Mouse (Mus musculus) regulatory T cell (primary cell): ENCODE data around the gene Crtac1.

Experiments used
- in situ Hi-C: fragments of 300-600 bp; cut with MboI, MseI; formaldehyde crosslinking; loops from one replicate; pipeline ENCODE4 v1.15.1; 2025; ENCODE audit warnings: high pct_unique_total_duplicates

Crtac1 gene

GRCm38 (mm10) chr19:42431485-42432190 is at the start of gene Crtac1:
Gene Crtac1 (minus strand): TSS chr19:42431783.
- in situ Hi-C loops, result no loop called here

GRCm38 (mm10) chr19:42478303-42478702 is 46.7 kb upstream of the Crtac1 start:
- in situ Hi-C loops, result no loop called here

DNA sequence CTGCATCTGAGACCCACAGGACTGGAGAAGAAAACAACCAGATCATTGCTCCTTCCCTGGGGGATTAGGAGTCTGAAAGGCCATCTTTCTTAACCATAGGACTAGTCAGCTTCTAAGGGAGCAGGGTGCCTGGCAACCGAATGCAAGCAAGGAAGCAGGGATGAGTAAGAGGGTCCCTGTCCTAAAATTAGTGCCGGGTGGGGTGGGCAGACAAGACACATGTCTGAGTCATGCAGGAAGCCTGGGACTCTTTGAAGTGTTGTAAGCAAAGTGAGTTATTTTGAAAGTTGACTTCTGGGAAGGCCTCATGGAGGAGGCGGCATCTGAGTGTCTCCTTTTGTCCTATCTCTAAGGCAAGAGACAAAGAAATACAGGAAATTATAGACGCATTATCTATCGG is 46.2 kb upstream of the Crtac1 start:
- in situ Hi-C loops, result no loop called here

DNA sequence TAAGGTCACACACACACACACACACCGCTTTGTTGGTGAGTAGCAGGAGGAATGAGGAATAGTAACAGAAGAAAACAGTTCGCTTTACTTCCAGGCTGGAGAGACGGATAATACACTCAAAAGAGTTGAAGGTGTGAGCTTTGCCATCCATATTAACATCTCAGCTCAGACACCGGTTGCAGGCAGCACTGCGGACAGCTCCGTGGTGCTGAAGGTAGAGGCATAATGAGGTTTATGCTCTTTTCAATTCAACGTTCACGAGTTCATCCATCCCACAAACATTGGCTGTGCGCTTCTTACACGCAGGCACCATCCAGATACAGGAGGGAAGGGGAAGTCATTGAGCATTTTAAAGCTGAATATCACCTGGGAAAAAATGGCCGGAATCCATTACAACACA is 41.2 kb upstream of the Crtac1 start:
- in situ Hi-C loops, result no loop called here

- in situ Hi-C loops, result no loop called here
Measured at GRCm38 (mm10) chr19:42471571-42471970, 40.0 kb upstream of the Crtac1 start.

- in situ Hi-C loops, result no loop called here
Measured at GRCm38 (mm10) chr19:42461851-42462250, 30.3 kb upstream of the Crtac1 start.

GRCm38 (mm10) chr19:42461353-42461752 is 29.8 kb upstream of the Crtac1 start:
- in situ Hi-C loops, result no loop called here

GRCm38 (mm10) chr19:42459512-42459911 is 27.9 kb upstream of the Crtac1 start:
- in situ Hi-C loops, result no loop called here

- in situ Hi-C loops, result no loop called here
Measured at GRCm38 (mm10) chr19:42454481-42455236, 23.1 kb upstream of the Crtac1 start.

- in situ Hi-C loops, result no loop called here
Measured at GRCm38 (mm10) chr19:42454006-42454405, 22.4 kb upstream of the Crtac1 start.

DNA sequence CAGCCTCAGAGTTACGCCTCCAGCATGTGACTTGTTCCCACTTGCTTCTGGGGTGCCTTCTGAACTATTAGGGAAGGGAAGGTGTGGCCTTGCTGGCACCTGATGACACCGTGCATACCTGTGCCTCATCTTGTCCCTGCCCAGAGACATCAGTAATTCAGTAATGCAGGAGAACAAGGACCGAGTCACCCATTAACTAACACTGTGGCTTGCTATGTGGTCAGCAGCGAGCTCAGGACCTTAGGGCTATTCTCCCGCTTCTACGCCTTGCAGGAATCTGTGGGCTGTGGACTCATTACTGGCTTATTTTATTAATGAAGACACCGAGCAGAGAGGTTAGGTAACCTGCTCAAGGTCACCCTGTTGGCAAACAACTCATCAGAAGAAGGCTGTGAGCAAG is 21.0 kb upstream of the Crtac1 start:
- in situ Hi-C loops, result no loop called here

GRCm38 (mm10) chr19:42448539-42448938 is 17.0 kb upstream of the Crtac1 start:
- in situ Hi-C loops, result loop anchor here (10.0 kb wide), 1 partner anchor 206 kb away; no protein-coding TSS in a partner anchor

DNA sequence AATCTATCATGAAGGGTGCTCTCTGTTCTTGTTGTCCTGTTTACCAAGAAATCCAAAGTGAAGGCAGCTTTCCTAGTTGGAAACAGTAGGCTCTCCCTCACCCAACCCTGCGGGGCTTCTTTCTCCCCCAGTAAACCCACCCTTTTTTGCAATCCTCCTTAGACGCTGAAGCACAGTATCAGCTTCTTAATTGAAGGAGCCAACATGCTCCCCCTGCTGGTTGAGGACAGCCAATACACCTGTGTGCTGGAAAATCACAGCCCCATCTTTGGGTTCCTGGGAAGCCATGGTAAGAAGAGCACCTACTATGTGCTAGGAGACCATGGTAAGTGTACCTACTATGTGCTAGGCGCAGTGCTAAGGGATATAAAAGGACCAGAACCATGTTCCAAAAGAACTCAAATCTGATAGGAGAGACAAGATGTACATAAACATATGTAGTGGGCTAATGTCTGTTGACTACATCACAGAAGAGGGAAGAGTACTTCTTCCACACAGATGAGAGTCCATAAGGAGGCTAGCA is 12.4 kb upstream of the Crtac1 start:
- in situ Hi-C loops, result loop anchor here (10.0 kb wide), 1 partner anchor 211 kb away; no protein-coding TSS in a partner anchor

DNA sequence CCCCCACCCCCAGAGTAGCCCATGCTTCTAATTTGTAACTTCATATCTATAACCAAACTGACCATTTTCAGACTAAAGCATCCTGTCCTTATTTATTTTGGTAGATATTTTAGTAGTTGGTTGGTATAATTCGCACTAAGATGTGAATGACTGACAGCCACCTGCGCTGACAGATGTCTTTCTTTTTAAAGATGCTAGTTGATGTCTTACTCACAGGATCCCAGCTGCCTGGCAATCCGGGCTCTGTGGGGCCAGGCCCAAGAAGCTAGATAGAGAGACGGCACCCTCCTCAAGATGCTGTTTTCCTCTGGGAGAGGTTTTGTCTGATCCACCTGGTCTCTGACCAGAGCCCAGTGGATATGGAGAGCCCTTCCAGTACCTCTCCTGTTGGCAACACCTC is 11.7 kb upstream of the Crtac1 start:
- in situ Hi-C loops, result loop anchor here (10.0 kb wide), 1 partner anchor 212 kb away; no protein-coding TSS in a partner anchor

- in situ Hi-C loops, result loop anchor here (10.0 kb wide), 1 partner anchor 212 kb away; no protein-coding TSS in a partner anchor
Measured at GRCm38 (mm10) chr19:42442246-42443197, 10.9 kb upstream of the Crtac1 start.

DNA sequence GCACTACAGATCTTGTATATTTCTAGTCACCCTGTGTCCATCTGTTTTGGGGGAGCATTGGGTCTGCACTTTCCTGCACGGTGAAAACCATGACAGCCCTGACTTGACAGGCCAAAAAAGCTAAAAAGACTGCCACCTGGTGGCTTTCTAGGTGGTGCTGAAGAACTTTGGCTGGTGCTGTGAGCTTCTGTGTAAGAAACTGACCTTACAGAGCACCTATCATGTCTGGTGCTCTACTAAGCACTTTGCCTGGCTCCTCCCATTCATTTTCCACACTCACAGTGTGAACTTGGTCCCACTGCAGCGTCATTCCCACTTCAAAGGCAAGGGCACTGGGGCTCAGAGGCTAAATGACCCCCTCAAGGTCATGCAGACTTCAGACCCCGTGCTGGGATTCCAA is 8.5 kb upstream of the Crtac1 start:
- in situ Hi-C loops, result loop anchor here (10.0 kb wide), 1 partner anchor 215 kb away; no protein-coding TSS in a partner anchor

DNA sequence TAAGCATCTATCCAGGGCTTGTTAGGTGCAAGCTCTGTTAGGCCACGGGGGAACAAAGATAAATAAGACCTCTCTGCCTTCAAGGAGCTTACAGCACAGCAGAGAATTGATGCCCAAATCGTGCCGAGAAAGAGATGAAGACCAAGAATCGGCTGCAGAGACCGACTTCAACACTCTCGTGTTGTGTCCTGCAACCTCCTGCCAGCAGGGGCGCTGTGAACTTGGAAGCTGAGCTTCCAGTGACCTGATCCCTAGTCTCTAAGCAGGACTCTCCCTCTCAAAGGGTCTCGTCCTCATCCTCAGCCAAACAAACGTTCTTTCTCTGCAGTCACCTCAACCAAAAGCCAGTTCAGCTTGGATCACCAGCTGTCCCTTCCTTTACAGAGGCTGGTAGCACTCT is 7.8 kb upstream of the Crtac1 start:
- in situ Hi-C loops, result no loop called here

DNA sequence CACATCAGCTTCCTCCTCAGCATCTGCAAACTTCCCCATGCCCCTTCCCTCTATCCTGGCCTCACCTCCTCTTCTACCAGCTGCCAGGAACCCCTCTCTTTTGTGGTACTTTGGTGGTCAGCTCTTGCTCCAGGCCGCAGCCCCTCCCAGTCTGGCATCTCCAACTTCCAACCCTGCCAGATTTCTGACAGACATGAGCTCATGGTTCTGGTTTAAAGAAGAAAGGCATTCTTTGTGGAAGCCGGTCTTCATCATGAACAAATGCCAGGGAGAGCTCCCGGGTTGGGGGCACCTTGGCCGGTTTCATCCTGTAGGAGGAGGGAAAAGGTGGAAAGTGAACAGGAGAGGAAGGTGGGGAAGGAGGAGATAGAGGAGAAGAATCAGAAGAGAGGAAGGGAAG is 4.0 kb upstream of the Crtac1 start:
- in situ Hi-C loops, result no loop called here

- in situ Hi-C loops, result no loop called here
Measured at GRCm38 (mm10) chr19:42432761-42433160, 1.2 kb upstream of the Crtac1 start.

- in situ Hi-C loops, result no loop called here
Measured at GRCm38 (mm10) chr19:42432191-42432590, 608 bp upstream of the Crtac1 start.

- in situ Hi-C loops, result no loop called here
Measured at GRCm38 (mm10) chr19:42430981-42431380, 602 bp downstream of the Crtac1 start.
